Mouse (Mus musculus): ENCODE measurements at regions not wholly inside any gene's neighbourhood (a gene's known extent, or its start where the extent isn't known, plus 50 kb on each side); places are given as distances from the start of the nearest gene placed in this dataset.

- DNase-seq (ENCODE audit: low spot score in 2 of 2), result no peak
These were observed 119.1 kb upstream of the Slc24a5 start for GRCm38 (mm10) chr2:124948812-124949211.

GRCm38 (mm10) chr2:124952212-124952611, 115.7 kb upstream of the Slc24a5 start:
- DNase-seq (ENCODE audit: low spot score in 2 of 2), result no peak

DNA sequence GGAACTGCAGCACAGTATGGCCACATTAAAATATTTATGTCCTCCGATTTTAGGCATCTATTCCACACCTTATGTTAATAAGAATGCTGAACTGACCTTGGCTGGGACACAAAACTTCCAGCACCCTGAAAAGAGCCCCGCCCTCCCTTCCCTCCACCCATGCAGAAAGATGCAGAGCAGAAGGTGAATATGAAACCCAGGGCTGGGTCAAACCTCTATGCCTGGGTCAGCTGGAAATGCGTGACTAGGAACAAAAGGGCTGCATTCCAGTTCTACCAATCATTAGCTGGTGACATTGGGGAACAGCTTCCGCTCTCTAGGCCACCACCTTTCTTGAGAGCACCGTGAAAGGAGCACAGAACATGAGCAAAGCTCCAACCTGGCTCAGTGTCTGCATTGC, 114.9 kb upstream of the Slc24a5 start:
- DNase-seq (ENCODE audit: low spot score in 2 of 2), result no peak

- DNase-seq (ENCODE audit: low spot score in 2 of 2), result no peak
These were observed 112.1 kb upstream of the Slc24a5 start for GRCm38 (mm10) chr2:124955843-124956242.

GRCm38 (mm10) chr2:124959431-124959830, 108.5 kb upstream of the Slc24a5 start:
- no peak for DNase-seq (ENCODE audit: low spot score in 2 of 2)

DNA sequence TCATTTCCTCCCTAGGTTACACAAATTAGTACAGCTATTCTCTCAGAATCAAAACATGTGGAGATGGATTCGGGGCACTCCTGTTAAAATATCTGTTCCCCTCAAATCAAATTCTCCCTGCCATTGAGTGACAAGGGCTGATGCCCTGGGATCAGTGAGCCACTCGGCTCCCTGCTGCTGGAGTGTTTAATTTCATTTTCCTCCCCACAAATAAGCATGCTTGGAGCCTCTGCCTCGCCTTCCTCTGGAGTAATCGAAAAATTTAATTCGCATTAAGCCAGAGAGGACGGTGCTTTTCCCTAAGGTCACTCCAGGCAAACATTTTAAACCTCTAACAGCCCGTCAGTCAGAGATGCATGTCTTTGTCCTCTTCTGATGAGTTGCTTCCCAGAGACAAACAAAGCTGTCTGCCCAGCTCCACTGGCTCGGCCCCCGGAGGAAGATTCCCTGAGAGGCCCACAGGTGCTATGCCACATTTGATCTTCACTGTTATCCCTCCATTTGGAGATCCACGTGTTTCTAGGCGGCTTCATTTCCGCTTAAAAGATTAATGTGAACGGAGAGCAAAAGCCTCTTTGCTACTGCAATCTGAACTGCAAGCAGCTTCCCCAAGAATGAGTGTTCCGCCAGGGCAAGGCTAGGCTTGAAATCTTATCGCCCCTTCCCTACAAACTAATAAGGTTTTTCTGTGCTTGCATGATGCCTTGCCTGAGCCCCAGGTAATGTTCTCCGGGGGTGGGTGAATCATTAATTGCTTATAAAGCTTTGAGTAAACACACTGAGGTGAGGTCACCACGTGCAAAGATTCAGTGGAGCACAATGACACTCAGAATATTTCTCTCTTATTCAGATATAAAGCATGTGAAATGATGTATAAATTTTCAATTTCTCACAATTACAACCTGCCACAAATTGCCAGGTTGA, 95.8 kb upstream of the Slc24a5 start:
- DNase-seq (ENCODE audit: low spot score in 2 of 2), result no peak

- no peak for DNase-seq (ENCODE audit: low spot score in 2 of 2)
These were observed 92.8 kb upstream of the Slc24a5 start for GRCm38 (mm10) chr2:124975106-124975505.

DNA sequence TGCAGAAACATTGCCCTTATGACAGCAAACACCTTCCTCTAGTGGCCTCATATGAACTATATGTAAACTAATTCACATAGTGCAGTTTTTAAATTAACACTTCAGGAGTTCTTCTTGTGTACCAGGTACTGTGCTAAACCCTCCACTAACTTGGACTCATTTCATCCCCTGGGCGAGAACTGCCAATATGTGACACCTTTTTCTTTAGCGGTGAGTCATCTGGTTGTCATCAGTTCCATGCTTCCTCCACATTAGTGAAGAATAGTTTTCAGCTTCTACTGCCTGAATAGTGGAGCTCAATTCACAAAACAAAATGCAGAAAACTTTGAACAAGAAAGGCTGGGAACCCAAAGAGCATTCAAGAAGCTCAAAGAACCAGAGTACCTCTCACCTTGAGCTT, 76.9 kb upstream of the Slc24a5 start:
- no peak for DNase-seq (ENCODE audit: low spot score in 2 of 2)

- DNase-seq (ENCODE audit: low spot score in 2 of 2), result no peak
These were observed 52.9 kb upstream of the Slc24a5 start for GRCm38 (mm10) chr2:125015007-125015406.

GRCm38 (mm10) chr2:125016946-125017345, 51.0 kb upstream of the Slc24a5 start:
- no peak for DNase-seq (ENCODE audit: low spot score in 2 of 2)
